Mouse (Mus musculus) cerebellum, postnatal 36 days (tissue): ENCODE measurements around the gene Tsfm.
A peak's percentile ranks its signal among the peaks of the same experiment; 100 is the strongest.
"Not testable (repeated sequence)": the region's sequence is repeated elsewhere in the genome, so short reads cannot be mapped to it uniquely, and the experiment has no call there.

Source experiments
- DNase-seq, 2 experiments: peaks; one replicate each; pipeline ENCODE4 v3.0.0; 2021 to 2022; ENCODE audit warnings: mixed read lengths in 2 of 2

Tsfm gene

GRCm38 (mm10) chr10:127063239-127063872 is 32.7 kb upstream of the Tsfm start, which contains the start of gene Cdk4:
Gene Cdk4, plus strand, starts transcription at chr10:127063534.
- DNase-seq = peak; percentile 98 to 100

DNA sequence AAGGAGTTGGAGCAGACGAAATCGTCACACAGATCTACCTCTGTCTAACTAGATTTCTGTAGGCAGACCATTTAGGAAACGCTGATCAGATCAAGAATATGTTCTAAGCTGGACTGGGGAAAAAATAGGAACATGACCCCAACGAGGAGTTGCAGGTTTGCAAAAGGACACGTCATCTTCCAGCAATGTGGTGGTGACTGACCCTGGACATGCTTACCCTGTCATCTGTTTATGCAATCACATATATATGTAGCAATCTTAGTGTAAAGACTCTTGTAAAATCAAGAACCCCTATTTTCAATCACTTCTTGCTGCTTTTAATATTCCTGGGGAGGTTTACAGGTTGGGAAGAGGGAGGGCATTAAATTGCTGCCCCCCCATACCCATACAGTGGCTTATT is 31.9 kb upstream of the Tsfm start:
- no peak for DNase-seq

GRCm38 (mm10) chr10:127062101-127062500 is 31.5 kb upstream of the Tsfm start:
- not testable (repeated sequence) for DNase-seq

DNA sequence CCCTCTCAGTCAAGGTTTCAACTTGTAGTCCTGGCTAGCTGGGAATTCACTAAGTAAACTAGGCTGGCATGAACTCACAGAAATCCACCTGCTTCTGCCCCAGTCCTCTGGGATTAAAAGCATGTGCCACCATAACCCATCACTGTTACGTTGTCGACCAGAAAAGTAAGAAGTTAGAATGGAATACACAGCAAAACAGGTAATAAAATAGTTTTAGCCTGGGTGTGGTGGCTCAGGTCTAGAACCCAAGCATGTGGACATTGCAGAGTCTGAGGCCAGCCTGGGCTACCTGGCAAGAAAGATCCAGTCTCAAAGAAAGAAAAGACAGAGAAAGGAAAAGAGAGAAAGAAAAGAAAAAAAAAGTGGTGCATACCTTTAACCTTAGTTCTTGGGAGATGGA is 30.9 kb upstream of the Tsfm start:
- DNase-seq = no peak

DNA sequence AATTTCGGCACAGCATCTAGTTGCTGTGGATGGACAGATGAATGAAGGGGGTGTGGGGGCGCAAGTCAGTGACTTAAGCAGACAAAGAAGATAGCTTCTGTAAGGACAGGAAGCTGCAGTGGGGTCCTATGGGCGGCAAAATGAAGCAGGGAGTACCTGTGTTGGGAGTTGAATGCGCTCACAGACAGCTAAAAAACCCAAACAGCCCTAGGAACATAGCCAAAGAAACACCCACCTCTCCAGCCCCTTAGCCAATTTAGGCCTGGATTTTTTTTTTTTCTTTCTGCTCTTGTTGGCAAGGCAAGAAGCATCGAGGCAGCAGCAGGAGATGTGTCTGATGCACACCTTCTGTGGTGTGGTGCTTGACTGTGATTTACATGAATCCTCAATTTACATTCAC is 30.4 kb upstream of the Tsfm start:
- DNase-seq = no peak

DNA sequence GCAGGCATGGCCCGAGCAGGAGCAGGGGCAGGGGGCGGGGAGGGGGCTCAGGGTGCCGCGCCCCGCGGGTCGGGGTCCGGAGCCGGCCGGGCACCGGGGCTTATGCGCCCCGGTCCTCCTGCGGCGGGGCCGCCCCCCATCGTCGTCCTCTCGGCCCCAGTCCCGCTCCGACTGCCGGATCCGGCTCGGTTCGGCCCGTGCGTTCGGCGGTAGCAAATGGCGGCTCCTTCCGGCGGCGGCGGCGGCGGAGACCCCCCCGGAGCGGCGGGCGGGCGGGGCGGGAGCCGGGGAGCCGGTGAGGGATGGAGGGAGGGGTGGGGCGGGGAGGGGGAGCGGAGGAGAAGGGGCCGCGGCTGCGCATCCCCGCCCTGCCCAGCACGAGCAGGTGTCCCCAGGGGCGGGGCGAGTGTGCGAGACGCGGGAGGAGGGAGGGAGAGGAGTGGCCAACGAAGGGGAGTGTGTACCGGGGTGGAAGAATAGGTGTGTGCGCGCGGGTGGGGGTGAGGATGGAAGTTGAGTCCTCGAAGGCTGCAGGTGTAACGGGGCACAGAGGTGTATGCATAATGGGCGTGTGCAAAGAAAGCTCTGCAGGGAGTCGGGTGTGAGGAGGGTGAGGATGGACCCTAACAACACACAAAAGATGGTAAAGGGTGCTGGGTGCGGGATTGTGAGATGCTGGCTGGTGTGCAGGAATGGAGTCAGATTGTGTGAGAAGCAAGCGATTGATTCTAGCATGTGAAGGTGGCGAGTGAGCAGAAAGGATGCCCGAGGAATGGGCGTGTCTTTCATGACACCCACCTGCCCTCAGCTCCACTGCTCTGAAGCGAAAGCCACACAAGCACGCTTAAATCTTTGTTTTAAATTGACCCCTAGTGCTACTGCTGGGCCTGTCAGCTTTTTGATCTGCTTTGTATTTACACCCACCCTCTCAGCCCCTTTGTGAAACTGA is 29.6 kb upstream of the Tsfm start, which contains the start of gene March9:
Gene March9 (minus strand): TSS at position 217 of the 949 bp plus-strand sequence.
- DNase-seq = peak; percentile 75 to 90

GRCm38 (mm10) chr10:127059174-127059967 is 28.7 kb upstream of the Tsfm start:
- peak; percentile 16 to 40 for DNase-seq

- peak in 1 of 2 experiments; percentile 16 for DNase-seq
Measured at GRCm38 (mm10) chr10:127058708-127059107, 28.1 kb upstream of the Tsfm start.

DNA sequence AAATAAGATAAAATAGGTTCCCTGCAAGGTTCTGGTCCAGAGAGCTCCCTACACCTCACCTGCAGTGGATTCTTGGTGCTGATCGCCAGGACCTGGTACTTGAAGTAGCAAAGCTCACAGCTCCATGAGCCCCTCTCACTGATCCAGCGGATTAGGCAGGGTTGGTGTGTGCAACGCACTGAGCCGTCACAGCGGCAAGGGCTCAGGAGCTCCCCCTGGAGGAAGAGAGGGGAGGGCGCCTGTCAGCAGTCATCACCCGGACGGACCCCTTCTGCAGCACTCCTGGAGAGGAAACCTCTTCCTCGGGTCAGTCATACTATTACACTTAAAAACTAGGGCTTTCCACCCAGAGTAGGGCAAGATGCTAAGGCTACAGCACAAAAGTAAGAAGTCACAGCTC is 27.5 kb upstream of the Tsfm start:
- DNase-seq = peak; percentile 76 to 81

DNA sequence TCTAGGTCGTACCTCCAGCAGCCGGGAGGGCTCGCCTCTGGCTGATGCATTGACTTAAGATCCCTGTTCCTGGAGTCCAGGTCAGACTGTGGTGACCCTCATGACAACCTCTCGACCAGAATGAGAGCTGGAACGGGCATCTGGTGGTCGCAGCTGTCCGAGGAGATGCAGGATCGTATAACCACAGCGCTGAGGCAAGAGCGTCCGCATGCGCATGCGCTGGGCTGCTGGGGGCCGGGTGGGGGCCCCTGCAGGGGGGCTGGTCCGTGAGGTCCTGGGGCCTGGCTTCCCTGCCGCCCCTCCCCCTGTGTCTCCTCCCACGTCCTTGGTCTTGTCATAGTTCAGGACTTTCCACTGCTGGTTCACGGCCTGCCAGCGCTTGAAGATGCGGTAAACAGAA is 25.9 kb upstream of the Tsfm start:
- DNase-seq = no peak

DNA sequence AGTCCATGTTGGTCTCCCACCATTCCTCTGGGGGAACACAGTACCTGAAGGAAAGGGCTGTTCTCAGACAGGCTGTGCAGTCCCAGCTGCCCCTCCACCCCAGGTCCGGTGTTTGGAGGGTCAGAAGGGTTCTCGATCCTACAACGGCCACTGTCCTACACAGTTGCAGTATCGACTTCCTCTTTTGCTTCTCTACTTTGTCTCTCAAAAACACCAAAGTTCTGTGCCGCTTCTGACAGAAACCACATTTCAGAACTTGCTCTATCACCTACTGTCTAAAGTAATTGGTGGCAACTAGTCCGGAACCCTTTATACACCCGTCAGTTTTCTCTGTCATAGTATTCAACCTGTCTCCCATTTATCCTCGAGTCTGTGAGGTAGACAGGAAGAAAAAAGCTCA is 24.8 kb upstream of the Tsfm start:
- no peak for DNase-seq

- no peak for DNase-seq
Measured at GRCm38 (mm10) chr10:127054646-127055045, 24.0 kb upstream of the Tsfm start.

- no peak for DNase-seq
Measured at GRCm38 (mm10) chr10:127050119-127050474, 19.5 kb upstream of the Tsfm start.

GRCm38 (mm10) chr10:127049395-127050118 is 18.9 kb upstream of the Tsfm start:
- DNase-seq = no peak

GRCm38 (mm10) chr10:127048608-127049394 is 18.2 kb upstream of the Tsfm start:
- DNase-seq = no peak

DNA sequence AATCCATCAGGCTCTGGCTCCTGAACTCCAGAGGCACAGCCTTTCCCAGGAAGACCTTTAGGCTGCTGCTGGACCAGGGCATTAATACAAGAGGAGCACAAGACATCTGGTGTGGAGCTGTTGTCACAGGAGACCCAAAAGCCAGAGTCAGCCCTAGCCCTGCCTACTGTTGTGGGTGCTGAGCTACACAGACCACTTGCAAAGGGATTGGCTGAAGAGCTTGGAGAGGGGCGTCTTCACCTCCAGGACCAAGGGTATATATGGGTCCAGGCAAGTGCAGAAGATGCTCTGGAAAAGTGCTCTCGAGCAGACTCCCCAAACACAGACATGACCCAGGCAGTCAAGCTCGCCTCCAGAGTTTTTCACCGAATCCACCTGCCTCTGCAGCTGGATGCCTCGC is 17.3 kb upstream of the Tsfm start, which contains the start of gene Cyp27b1:
Gene Cyp27b1 (plus strand): TSS at position 297 of the 400 bp plus-strand sequence.
- DNase-seq = no peak

DNA sequence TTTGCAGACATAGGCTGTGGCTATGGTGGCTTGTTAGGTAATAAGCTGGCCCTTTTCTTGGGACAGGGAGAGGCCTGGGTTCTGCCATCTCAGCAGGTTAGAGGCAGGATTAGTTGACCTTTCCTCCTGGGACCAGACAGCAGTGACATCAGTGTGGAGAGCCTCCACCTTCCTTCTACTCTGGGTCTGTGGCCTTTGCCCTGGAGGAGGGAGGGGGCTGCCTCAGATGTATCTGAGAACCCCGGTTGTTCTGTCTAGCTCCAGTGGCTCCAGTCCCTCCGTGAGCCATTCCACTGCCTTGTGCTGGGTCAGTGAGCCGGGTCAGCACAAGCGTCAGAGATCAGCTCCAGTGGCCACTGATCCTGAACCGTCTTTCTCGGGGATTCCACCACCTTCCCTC is 12.5 kb upstream of the Tsfm start:
- no peak for DNase-seq

- no peak for DNase-seq
Measured at GRCm38 (mm10) chr10:127042468-127043115, 12.0 kb upstream of the Tsfm start.

DNA sequence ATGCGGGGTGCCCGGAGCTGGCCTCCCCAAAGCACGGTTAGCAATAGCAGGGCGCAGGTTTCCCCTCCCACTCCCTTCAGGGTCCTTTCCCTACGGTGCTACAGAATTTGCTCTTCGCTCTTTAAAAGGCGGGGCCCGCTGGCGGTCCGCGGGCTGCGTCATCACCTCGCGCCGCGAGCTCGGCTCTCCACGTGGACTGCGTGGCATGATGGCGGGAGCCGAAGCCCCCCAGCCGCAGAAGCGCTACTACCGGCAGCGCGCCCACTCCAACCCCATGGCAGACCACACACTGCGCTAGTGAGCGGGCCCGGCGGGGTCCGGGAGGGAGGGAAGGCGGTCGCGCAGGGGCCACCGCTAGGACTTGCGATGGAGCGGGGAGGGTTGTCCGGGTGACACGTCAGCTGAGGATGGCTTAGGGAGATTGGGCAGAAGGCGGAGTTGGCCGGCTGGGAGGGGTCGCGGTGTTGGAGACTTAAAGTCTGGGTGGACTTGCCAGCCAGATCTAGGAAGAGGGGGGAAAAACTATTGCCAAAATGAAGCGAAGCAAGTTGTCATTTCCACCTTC is 11.2 kb upstream of the Tsfm start:
- peak; percentile 87 to 92 for DNase-seq

DNA sequence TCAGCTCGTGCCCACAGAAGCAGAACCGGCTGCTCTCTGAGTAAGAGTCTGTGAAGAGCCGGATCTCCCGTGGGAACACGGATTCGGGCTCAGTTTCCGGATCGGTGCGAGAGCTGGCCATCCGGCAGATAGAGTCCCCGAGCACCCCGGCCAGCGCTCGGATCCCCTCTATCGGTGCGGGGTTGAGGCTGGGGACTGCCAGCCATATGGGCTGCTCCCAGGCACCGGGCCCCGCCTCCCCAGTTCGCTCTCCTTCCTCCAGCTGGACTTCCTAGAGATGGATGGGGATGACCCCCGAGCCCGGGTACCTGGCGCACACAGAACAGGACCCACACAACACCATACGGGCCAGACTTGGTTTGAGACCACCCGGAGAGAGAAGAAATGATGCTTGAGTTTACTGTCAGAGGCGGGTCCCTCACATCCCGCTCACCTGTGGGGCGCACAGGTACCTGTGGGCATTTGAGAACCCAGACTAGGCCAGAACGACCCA is 10.7 kb upstream of the Tsfm start, which contains the start of the genes Mettl1 and Eef1akmt3:
Gene Mettl1 (plus strand): TSS at position 141 of the 493 bp plus-strand sequence.
Gene Eef1akmt3 (minus strand): TSS at position 240 of the 493 bp plus-strand sequence.
- peak in 1 of 2 experiments; percentile 55 for DNase-seq
